Mouse (Mus musculus): ENCODE measurements around the gene Wnt7a.

Wnt7a gene

DNA sequence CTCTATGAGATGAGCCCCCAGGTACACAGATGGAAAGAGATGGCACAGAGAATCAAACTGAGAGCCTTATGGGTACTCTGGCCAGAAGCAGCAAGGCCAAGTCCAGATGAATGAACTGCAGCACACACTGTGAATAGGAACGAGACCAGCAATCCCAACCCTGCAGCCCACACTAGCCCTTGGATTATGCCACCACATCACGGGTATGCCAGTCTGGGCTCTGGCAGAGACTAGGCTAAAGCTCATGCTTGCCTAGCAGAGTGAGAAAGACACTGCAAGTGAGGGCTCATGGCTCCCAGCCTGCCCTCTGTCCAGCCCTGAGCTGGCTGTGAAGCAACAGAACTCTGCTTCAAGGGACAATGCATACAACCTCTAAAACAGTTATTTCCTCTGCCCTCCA, 26.7 kb downstream of the Wnt7a start:
- DNase-seq (ENCODE audit: low spot score in 2 of 2): no peak

DNA sequence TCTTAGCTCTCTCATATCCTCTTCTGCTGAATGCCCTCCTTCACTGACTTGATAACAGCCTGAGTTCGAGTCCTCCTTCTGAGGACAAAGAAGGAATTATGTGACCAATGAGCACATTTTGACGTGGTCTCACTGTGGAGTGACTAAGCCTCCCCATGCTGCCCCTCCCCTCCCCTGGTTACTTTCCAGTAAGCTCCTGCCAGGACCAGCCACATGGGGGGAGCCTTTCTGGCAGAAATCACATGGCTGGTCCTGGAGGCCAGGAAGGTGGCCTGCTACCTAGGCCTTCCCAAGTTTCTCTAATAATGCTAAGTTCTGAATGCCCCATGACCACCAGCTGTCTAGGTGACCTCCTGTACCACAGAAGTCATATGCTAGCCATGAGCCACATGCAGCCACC, 27.3 kb downstream of the Wnt7a start:
- DNase-seq (ENCODE audit: low spot score in 2 of 2): no peak

DNA sequence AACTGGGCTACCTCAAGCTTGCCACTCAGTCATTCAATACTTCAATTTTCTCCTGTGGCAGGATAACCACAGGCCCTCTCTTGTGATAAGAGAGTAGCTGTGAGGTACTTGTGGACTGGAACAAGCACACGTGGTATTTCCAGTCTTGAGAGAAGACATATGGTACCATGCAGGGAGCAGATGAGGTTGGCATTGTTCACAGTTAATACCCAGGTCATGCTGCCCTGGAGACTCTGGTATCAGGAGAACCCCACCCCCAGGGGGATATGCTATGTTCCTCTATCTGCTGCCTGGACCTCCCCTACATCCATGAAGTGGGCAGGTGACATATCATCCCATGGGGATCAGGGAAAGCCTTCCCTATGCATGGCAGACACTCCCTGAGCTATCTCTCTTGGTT, 27.9 kb downstream of the Wnt7a start:
- DNase-seq (ENCODE audit: low spot score in 2 of 2): no peak

DNA sequence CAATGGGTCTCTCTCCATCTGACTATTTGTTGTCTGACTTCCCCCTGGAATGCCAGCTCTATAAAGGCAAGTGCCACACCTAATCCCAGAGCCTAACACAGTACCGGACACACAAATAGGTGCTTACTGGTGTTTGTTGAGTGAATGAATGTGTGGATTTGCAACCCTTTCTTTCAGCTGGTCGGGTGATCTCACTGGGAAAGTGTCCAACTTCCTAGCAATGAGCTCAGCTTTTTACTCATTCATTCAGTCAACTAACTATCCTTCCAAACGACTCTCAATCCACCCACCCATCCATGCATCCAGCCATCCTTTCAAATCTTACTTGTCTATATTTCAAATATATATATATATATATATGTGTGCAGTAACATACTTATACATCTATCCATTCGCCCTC, 31.3 kb downstream of the Wnt7a start:
- no peak for DNase-seq (ENCODE audit: low spot score in 2 of 2)

DNA sequence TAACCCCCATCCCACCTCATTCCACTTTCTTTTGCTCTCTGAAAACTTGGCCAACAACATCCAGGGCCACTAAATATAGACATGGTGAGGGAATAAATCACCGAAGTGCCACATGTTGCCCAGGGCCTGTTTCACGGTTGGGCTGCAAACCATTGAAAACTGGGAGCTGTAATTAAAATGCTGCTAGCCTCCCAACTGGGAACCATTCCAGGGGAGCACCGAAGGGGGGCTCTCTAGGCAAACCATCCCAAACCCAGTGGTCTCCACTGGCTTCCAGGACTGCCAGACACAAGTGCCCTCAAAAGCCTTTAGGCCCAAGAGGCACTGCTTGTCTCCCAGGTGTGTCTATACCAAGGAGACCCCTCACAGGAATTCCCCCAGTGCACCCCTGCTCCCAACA, 31.9 kb downstream of the Wnt7a start:
- no peak for DNase-seq (ENCODE audit: low spot score in 2 of 2)

DNA sequence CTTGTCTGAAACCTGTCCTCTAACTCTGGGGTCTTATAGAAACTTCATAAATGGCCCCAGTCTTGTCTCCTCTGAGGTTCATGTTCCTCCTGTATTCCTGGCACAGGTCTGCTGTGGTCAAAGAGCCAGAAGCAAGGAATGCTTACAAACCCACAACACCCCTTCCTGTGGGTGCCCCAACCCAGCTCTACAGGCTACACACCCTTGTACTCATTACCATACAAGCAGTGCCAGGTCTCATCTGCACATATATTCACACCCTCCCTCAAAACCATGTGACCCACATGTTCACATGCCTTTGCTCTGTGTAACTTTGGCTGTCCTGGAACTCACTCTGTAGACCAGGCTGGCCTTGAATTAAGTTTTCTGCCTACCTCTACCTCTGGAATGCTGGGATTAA, 38.2 kb downstream of the Wnt7a start:
- no peak for DNase-seq (ENCODE audit: low spot score in 2 of 2)

DNA sequence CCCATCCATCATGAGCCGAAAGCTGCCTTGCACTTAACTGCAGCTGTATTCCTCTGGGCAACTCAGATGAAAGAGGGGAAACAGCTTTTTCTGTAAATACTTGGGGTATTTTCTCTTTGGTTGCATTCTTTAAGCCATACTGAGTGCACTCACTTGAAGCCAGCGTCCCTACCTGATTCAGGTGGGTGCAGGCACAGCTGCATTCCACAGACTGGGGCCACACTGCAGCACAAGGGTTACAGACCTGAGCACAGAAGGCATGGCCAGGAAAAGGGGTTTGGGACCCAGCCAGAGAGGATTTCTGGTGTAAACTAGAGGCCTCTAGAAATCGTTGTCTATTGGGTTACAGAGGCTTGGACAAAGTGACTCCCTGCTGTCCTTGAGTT, 38.6 kb downstream of the Wnt7a start:
- DNase-seq (ENCODE audit: low spot score in 2 of 2): no peak

DNA sequence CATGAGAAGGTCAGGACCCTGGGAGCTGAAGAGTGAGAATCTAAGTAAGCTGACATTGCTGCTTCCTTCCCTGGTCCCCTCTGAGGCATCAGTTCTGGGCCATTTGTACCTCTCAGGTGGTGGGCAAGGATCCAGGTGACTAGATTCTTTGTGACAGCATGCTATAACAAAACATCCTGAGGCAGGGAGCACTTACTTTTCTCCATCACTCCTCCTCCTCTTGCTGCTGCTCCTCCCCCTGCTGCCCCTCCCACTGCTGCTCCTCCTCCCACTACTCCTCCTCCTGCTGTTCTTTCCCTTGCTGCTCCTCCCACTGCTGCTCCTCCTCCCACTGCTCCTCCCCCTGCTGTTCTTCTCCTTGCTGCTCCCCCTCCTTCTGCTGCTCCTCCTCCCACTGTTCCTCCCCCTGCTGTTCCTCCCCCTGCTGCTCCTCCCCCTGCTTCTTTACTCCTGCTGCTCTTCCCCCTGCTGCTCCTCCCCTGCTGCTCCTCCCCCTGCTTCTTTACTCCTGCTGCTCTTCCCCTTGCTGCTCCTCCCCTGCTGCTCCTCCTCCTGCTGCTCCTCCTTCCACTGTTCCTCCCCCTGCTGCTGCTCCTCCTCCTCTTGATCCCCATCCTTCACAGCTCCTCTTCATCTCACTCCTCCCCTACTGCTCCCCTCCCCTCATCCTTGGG, 39.1 kb downstream of the Wnt7a start:
- DNase-seq (ENCODE audit: low spot score in 2 of 2): no peak

DNA sequence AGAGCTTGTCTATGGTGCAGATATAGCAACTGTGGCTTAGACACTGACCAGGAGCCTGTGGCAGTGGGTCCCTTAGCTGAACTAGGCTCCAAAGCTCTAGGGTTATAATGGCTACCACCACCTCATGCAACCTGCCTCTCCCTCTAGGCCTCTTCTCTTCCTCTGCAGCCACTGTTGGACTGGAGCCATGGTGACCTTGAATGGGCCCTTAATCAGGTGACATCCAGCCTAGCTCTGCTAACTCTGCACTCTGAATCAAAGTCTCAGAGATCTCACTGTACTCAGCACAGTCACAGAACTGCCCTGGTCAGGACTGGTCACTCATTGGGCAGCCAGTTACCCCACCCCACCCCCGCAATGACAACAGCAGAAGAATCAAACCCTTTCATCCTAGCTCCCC, 44.4 kb downstream of the Wnt7a start:
- no peak for DNase-seq (ENCODE audit: low spot score in 2 of 2)

DNA sequence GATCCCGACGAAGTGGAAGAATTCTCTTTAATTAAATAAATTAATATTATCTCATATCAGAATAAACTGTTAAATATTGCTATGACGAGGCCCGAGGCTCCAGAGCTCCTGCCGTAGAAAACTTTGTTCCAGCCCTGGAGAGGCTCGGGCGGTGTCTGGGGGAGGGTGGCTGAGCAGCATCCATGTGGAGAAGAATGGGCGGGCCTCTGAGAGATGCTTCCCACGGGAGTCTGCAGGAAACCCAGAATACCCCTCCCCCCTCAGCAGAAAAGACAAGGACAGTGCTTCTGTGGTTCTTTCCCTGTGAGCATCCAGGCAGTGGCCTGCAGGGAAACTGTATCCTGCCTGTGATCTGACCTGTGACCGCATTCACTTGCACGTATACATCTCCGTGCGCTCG, 45.7 kb downstream of the Wnt7a start:
- DNase-seq (ENCODE audit: low spot score in 2 of 2): no peak

DNA sequence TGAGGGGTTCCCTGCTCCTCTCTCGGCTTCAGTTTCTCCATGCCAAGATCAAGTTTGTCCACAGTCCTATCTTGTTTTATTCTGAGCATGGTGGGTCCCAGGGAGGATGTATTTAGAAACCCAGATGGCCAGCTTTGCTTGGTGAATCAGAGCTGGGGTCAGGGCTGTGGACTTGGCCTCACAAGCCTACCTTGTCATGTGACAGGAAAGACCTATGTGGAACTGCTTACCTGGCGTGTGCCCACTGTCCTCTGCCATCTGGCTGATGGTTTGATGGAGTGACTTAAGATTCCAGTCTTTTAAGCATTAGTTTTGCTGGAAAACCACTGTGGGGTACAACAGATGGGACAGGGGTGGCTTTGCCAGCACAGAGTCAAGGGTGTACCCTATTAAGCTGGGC, 48.4 kb downstream of the Wnt7a start:
- DNase-seq (ENCODE audit: low spot score in 2 of 2): no peak

DNA sequence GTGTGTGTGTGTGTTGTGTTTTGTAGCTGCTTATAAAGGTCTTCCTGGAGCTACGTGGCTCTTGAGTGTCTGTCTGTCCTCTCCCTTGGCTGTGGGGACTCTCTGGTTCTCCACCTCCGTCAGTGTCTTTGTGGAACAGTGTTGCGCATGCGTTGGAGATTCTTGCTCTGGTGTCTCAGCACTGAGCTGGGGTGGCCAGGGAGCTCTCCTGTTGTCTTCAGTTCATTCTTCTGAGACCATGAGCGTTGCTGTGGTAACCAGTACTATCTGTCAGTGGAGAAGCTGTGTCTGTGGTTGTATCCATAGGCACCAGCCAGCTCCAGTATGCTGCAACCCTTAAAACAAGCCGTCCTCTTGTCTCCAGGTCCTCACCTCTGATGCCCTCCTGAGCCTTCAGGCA, 50.2 kb downstream of the Wnt7a start:
- no peak for DNase-seq (ENCODE audit: low spot score in 2 of 2)

DNA sequence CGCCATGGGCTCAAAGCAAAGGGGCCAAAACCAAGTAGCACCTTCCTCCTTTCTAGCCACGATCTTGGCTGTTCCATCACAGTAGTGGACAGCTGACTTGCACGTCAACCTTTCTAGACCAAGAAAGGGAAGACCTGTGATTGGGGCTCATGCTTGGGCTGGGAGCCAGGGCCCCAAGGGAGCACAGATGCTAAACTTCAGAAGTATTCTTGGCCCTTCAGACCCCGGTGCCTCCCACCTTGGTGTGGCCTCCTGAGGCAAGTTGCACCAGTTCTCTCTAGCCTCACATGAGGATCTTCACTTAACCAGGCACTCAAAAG, 50.8 kb downstream of the Wnt7a start:
- DNase-seq (ENCODE audit: low spot score in 2 of 2): no peak

DNA sequence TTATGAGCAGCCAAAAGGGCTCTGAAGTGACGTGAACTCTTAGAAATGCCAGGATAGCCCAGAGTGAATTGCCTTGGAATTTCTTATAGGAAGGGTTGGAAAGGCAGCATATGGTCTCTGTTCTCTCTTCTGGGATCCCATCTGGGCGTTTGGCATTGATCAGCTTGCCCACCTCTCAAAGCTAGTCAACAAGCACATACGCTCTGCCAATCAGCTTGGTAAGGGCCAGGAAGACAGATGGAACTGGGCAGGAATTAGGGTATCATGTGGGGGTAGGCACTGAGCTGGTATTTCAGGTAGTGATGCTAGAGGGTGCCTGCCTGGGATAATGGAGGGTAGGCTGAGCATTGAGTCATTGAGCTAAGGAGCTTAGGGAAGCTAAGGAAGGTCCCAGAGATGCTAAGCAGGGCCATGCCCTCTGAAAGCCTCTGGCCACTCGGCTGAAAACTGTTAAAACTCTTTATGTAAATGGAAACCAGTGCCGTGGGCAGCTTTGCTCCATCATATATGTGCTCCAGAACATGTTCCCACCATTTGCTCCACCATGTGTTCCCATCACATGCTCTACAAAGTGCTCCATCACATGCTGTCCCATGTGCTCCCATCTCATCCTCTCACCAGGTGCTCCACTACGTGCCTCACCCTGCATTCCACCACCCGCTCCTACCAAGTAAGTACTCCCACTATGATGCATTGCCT, 51.3 kb downstream of the Wnt7a start:
- DNase-seq (ENCODE audit: low spot score in 2 of 2): no peak

DNA sequence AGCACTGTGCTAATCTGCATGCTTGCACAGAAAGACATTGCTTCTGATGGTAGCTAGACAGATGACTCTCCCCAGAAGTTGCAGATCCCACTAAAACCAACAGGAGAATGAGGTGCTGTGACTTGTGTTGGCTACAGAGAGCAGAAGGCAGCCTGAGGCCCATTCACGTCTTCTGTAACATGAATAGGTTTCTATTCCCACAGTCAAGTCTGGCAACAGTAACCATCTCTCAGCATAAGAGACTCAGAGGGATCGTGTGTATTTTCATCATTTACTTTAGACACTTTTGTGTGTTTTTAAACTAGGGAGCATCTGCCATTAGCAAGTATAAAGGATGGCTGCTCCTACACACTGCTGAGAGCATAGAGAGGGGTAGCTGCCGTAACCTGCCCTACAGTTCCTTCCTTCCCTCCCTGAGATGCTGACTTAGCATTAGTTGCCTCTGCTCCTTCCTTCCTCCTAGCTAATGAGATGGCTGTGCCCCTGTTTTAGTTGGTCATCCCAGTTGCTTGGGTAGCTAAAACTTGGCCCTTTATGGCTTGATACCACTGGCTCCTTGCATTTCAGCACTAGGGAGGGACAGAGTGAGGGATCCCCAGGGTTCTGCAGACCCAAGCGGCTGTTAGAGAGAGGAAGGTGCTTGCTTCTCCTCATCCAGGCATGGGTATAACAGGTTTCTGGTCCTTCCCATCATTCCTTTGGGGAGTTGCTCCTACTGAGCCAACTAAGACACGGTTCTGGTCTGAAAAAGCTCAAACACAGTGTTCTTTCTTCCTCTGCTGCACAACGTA, 52.1 kb downstream of the Wnt7a start:
- no peak for DNase-seq (ENCODE audit: low spot score in 2 of 2)

DNA sequence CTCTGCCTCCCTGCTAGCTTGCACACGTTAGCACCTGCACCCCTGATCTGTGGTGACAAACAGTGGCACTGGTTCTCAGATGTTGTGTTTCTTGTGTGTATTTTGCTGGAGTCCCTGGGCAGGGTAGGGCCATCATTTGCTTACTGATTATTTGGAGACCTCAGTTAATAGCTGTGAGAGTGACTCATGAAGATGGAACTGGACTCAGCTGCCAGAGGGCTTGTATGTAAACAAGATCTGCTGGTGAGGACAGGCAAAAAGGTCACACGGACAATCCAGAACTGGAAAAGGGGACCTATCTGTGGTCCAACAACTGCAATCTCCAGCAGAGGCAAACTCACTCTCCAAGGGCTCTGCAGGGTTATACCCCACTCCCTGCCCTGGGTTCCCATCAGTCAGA, 52.8 kb downstream of the Wnt7a start:
- no peak for DNase-seq (ENCODE audit: low spot score in 2 of 2)

DNA sequence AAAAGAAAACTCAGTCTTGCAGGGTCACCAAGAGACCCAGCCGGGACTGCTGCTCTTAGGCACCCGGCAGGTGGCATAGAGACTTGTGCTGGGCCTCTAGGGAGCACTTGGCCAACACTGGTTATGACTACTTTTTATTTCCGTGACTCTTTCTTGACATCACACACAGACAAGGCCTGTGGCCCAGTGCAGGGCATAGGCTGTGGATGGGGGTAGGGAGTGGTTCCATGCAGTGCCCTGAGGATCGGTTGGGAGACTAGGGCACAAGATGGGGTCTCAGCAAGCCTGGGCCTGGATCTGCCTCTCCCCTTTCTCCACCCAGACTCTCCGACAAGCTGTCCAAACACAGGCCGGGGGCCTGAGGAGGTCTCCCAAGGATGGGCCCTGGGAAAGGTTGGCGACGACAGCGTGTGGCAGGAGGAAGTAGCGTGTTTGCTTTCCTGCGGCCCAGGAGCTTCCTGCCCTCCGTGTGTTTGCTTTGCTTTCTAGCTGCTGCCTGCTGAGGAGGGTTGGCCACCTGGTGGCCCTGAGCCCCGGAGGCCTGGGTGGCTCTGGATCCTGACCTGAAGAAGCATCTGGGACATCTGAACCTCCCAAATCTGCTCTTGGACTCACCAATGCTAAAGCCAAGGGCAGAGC, 53.8 kb downstream of the Wnt7a start:
- no peak for DNase-seq (ENCODE audit: low spot score in 2 of 2)

DNA sequence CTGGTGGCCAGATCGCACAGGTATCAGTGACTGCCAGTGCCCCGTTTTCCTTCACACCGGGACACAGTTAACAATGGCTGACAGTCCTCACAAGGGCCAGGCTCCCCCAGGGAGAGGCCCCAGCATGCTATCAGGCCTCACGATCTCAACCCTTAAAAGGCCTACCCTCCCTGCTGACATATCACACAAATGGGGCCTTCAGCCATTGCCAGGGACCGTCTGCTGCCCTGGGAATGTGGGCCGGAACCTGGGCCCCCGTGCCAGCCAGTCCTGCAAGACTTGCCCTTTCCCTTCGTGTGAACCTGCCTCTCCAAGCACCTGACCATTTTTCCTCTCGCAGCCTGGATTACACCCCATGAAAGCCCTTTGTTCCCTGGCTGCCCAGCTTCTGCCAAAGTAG, 61.5 kb downstream of the Wnt7a start:
- DNase-seq (ENCODE audit: low spot score in 2 of 2): no peak

DNA sequence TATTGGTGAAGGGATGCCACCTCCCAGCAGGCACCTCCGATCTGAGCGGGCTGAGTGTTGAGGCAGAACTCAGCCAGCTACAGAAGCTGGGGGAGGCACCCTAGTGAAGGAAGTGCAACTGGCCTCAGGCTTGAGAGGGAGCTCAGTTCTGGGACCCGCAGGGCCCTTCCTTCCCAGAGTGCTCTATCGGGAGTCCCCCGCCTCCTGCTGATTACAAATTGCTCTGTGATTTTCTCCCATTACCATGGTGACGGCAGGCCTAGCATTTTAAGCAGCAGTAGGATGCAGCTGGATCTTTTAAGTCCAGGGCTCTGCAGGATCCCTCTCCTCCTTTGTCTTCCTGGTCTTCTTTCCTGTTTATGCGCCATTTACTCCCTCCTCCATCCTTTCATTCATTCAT, 63.4 kb downstream of the Wnt7a start:
- DNase-seq (ENCODE audit: low spot score in 2 of 2): no peak

DNA sequence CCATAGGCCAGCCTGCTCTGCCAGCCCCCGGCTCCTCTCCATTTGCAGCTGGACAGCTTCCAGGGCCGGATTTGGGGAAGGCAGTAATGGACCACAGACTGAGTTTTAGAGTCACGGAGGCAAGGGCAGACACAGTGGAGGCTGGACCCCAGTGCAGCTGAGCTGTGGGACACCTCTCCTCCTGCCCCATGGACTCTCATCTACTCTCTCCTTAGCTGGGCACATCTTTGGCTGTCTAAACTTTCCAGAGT, 64.3 kb downstream of the Wnt7a start:
- DNase-seq (ENCODE audit: low spot score in 2 of 2): no peak

DNA sequence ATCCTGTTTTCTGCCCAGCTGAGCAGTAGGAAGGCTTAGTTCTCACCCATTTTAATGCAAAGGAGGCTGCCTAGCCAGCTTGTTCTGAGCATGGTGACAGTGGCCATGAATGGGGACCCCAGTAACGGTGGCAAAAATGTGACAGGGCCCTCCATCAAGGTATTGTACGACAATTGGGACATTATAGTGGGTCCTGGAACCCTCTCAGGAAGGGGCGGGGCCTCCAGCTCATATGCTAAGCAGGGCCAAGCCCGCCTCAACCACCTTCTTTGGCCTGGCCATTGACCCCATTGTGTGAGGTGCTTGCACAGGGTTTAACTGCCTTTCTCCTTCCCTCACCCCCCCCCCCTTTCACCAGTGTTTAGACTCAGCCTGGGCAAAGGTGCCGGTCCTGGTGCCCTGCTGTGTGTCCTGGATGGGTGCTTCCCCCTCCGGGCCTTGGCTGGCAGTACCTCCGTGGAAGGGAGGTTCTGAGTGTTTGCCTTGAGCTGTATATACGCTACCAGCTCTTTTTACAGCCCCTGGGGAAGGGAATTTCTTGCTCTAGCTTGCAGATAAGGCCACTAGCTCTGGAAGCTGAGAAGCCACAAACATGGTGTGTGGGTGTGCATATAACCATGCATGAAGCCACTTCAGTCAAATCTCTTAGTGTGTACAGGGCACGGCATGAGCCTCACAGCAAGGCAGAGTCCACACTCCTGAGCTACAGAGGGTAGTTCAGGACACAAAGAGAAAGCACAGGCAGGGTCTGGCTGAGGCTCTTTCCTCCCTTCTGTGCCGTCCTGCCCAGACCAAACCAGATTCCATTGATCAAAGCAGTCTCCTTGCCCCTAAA, 64.9 kb downstream of the Wnt7a start:
- no peak for DNase-seq (ENCODE audit: low spot score in 2 of 2)

DNA sequence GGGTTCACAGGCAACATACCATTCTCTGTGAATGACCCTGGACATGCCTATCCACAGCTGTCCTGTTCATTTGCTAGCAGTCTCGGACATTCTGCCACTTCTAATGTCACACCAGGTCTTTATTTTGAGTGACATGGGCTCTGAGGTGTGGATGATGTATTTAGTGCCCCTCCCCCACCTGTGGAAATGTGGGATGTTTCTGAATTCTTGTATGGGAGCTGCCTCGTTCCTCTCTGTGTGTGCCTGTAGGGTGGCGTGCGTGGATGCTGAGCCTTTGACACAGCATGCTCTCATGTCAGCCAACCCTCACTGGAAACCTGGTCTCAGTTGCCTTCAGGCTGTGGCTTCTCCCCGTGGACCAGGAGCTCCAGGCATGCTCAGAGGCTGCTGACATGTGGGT, 66.1 kb downstream of the Wnt7a start:
- DNase-seq (ENCODE audit: low spot score in 2 of 2): no peak

All from natural killer cell, adult 2 months (primary cell).